Mouse (Mus musculus) MEL (cell line): ENCODE data around the gene Scn4a. TPM values are rescaled to one million over a fixed set of nuclear protein-coding genes. Genes with fewer than 3 reads are reported as not detected.

Experiments
- DNase-seq: peaks from one replicate; pipeline ENCODE4 v3.0.0; 2011; ENCODE audit warnings: low read depth, low spot score
- H3K27ac ChIP-seq: 2 replicates; pipeline ENCODE4 v1.5.1; 2012; ENCODE audit warnings: low read depth, mild to moderate bottlenecking, control low read depth, low read length, moderate library complexity; ENCODE audit not compliant: control insufficient read depth
- H3K27me3 ChIP-seq, 2 experiments: fragments of 150-350 bp in 1 of 2; sonication (generic) in 1 of 2; 2 replicates each; pipeline ENCODE4 v1.6.1; 2012; ENCODE audit warnings: low read length in 2 of 2, mild to moderate bottlenecking in 2 of 2, improper control_type of control experiment in 1 of 2, moderate library complexity in 1 of 2; ENCODE audit not compliant: insufficient read depth in 2 of 2, control insufficient read depth in 1 of 2
- H3K36me3 ChIP-seq, 2 experiments: 2 replicates each; pipeline ENCODE4 v1.6.1; 2012 to 2014; ENCODE audit warnings: low read length in 2 of 2, improper control_type of control experiment in 1 of 2, inconsistent platforms in 1 of 2, mild to moderate bottlenecking in 1 of 2; ENCODE audit not compliant: insufficient read depth in 2 of 2, control insufficient read depth in 1 of 2
- H3K4me1 ChIP-seq, 2 experiments: fragments of 150-350 bp in 1 of 2; sonication (generic) in 1 of 2; 2 replicates each; pipeline ENCODE4 v1.6.1; 2012; ENCODE audit warnings: low read length in 2 of 2, improper control_type of control experiment in 1 of 2, mild to moderate bottlenecking in 1 of 2; ENCODE audit not compliant: insufficient read depth in 2 of 2, control insufficient read depth in 1 of 2
- H3K4me3 ChIP-seq, 2 experiments: fragments of 150-350 bp in 1 of 2; sonication (generic) in 1 of 2; 2 replicates each; pipeline ENCODE4 v1.5.1; 2012; ENCODE audit warnings: low read depth in 2 of 2, low read length in 2 of 2, mild to moderate bottlenecking in 2 of 2, moderate library complexity in 2 of 2, control low read depth in 1 of 2, improper control_type of control experiment in 1 of 2; ENCODE audit not compliant: control insufficient read depth in 1 of 2, insufficient read depth in 1 of 2
- H3K79me2 ChIP-seq: 2 replicates; pipeline ENCODE4 v1.6.1; 2012; ENCODE audit warnings: mild to moderate bottlenecking, low read length, moderate library complexity; ENCODE audit not compliant: control insufficient read depth, poor library complexity, insufficient read depth
- H3K9ac ChIP-seq: 2 replicates; pipeline ENCODE4 v1.6.1; 2012; ENCODE audit warnings: low read depth, mild to moderate bottlenecking, control low read depth, low read length, moderate library complexity; ENCODE audit not compliant: control insufficient read depth, poor library complexity, severe bottlenecking
- H3K9me3 ChIP-seq: fragments of 150-350 bp; sonication (generic); replicated peaks from 2 replicates; pipeline ENCODE4 v1.6.1; 2012; ENCODE audit warnings: mild to moderate bottlenecking, low read length, improper control_type of control experiment, moderate library complexity; ENCODE audit not compliant: insufficient read depth
- BHLHE40 ChIP-seq: IDR thresholded peaks from 2 replicates; pipeline ENCODE4 v1.6.1; 2012; ENCODE audit warnings: low read depth, mild to moderate bottlenecking, inconsistent platforms, low read length, improper control_type of control experiment, borderline replicate concordance
- CHD1 ChIP-seq: IDR thresholded peaks from 2 replicates; pipeline ENCODE4 v1.6.1; 2012; ENCODE audit warnings: low read depth, mild to moderate bottlenecking, inconsistent platforms, low read length, improper control_type of control experiment
- CHD2 ChIP-seq: IDR thresholded peaks from 2 replicates; pipeline ENCODE4 v1.6.1; 2011; ENCODE audit warnings: low read length, improper control_type of control experiment
- CTCF ChIP-seq, 3 experiments: IDR thresholded peaks in 2 of 3; conservative IDR thresholded peaks in 1 of 3; 2 replicates each; pipeline ENCODE4 v1.5.1; 2011 to 2012; ENCODE audit warnings: low read length in 3 of 3, low read depth in 2 of 3, mild to moderate bottlenecking in 2 of 3, improper control_type of control experiment in 1 of 3, inconsistent platforms in 1 of 3, mixed read lengths in 1 of 3, moderate library complexity in 1 of 3; ENCODE audit not compliant: control insufficient read depth in 1 of 3, insufficient read depth in 1 of 3, poor library complexity in 1 of 3, severe bottlenecking in 1 of 3
- E2F4 ChIP-seq: IDR thresholded peaks from 2 replicates; pipeline ENCODE4 v1.6.1; 2011; ENCODE audit warnings: low read depth, low read length, improper control_type of control experiment, borderline replicate concordance
- ELF1 ChIP-seq: IDR thresholded peaks from 2 replicates; pipeline ENCODE4 v1.6.1; 2014; ENCODE audit warnings: low read depth, mild to moderate bottlenecking, inconsistent platforms, low read length, improper control_type of control experiment, moderate library complexity
- EP300 ChIP-seq, 2 experiments: IDR thresholded peaks; 2 replicates each; pipeline ENCODE4 v1.6.1; 2011; ENCODE audit warnings: improper control_type of control experiment in 2 of 2, low read length in 2 of 2, low read depth in 1 of 2, mild to moderate bottlenecking in 1 of 2
- ETS1 ChIP-seq: IDR thresholded peaks from 2 replicates; pipeline ENCODE4 v1.6.1; 2012; ENCODE audit warnings: low read depth, mild to moderate bottlenecking, inconsistent platforms, low read length, improper control_type of control experiment, moderate library complexity
- GABPA ChIP-seq: IDR thresholded peaks from 2 replicates; pipeline ENCODE4 v1.6.1; 2012; ENCODE audit warnings: low read depth, mild to moderate bottlenecking, inconsistent platforms, low read length, improper control_type of control experiment, moderate library complexity
- GATA1 ChIP-seq: IDR thresholded peaks from 2 replicates; pipeline ENCODE4 v1.6.1; 2011; ENCODE audit warnings: low read depth, low read length, improper control_type of control experiment
- HCFC1 ChIP-seq: IDR thresholded peaks from 2 replicates; pipeline ENCODE4 v1.6.1; 2012; ENCODE audit warnings: low read depth, mild to moderate bottlenecking, inconsistent platforms, low read length, improper control_type of control experiment, moderate library complexity
- KAT2A ChIP-seq: conservative IDR thresholded peaks from 2 replicates; pipeline ENCODE4 v1.6.1; 2012; ENCODE audit warnings: low read depth, low read length, improper control_type of control experiment, inconsistent platforms
- MAFK ChIP-seq: IDR thresholded peaks from 2 replicates; pipeline ENCODE4 v1.6.1; 2011; ENCODE audit warnings: low read depth, mild to moderate bottlenecking, low read length, improper control_type of control experiment, borderline replicate concordance
- MAX ChIP-seq: IDR thresholded peaks from 2 replicates; pipeline ENCODE4 v1.6.1; 2011; ENCODE audit warnings: low read length, improper control_type of control experiment
- MAZ ChIP-seq: IDR thresholded peaks from 2 replicates; pipeline ENCODE4 v1.6.1; 2012; ENCODE audit warnings: low read depth, mild to moderate bottlenecking, inconsistent platforms, low read length, improper control_type of control experiment
- MEF2A ChIP-seq: IDR thresholded peaks from 2 replicates; pipeline ENCODE4 v1.6.1; 2014; ENCODE audit warnings: low read depth, mild to moderate bottlenecking, inconsistent platforms, low read length, improper control_type of control experiment; ENCODE audit not compliant: poor library complexity, insufficient replicate concordance, severe bottlenecking; ENCODE audit errors: extremely low read depth
- MXI1 ChIP-seq: IDR thresholded peaks from 2 replicates; pipeline ENCODE4 v1.6.1; 2011; ENCODE audit warnings: mild to moderate bottlenecking, low read depth, low read length, improper control_type of control experiment
- MYB ChIP-seq: IDR thresholded peaks from 2 replicates; pipeline ENCODE4 v1.6.1; 2011; ENCODE audit warnings: mild to moderate bottlenecking, low read depth, low read length, improper control_type of control experiment
- MYC ChIP-seq: IDR thresholded peaks from 2 replicates; pipeline ENCODE4 v1.6.1; 2011; ENCODE audit warnings: low read depth, mild to moderate bottlenecking, low read length, improper control_type of control experiment, moderate library complexity
- NELFE ChIP-seq: IDR thresholded peaks from 2 replicates; pipeline ENCODE4 v1.6.1; 2011; ENCODE audit warnings: low read depth, low read length, improper control_type of control experiment
- NRF1 ChIP-seq: IDR thresholded peaks from 2 replicates; pipeline ENCODE4 v1.6.1; 2014; ENCODE audit warnings: low read depth, mild to moderate bottlenecking, inconsistent platforms, low read length, improper control_type of control experiment, moderate library complexity; ENCODE audit not compliant: poor library complexity, insufficient read depth, severe bottlenecking
- POLR2A ChIP-seq, 2 experiments: IDR thresholded peaks; 2 replicates each; pipeline ENCODE4 v1.6.1; 2011 to 2012; ENCODE audit warnings: low read length in 2 of 2, mild to moderate bottlenecking in 2 of 2, control low read depth in 1 of 2, improper control_type of control experiment in 1 of 2, low read depth in 1 of 2, moderate library complexity in 1 of 2; ENCODE audit not compliant: control insufficient read depth in 1 of 2, insufficient read depth in 1 of 2, poor library complexity in 1 of 2
- POLR2AphosphoS2 ChIP-seq: IDR thresholded peaks from 2 replicates; pipeline ENCODE4 v1.6.1; 2011; ENCODE audit warnings: low read length, improper control_type of control experiment
- POLR2AphosphoS5 ChIP-seq: IDR thresholded peaks from 2 replicates; pipeline ENCODE4 v1.6.1; 2012; ENCODE audit warnings: low read depth, borderline replicate concordance, mild to moderate bottlenecking, inconsistent platforms, low read length, moderate library complexity, mixed read lengths
- RAD21 ChIP-seq: IDR thresholded peaks from 2 replicates; pipeline ENCODE4 v1.6.1; 2011; ENCODE audit warnings: mild to moderate bottlenecking, low read depth, low read length, improper control_type of control experiment
- SIN3A ChIP-seq: IDR thresholded peaks from 2 replicates; pipeline ENCODE4 v1.6.1; 2012; ENCODE audit warnings: low read length, improper control_type of control experiment, inconsistent platforms
- SMC3 ChIP-seq: IDR thresholded peaks from 2 replicates; pipeline ENCODE4 v1.6.1; 2011; ENCODE audit warnings: low read depth, low read length, improper control_type of control experiment
- TAL1 ChIP-seq: IDR thresholded peaks from 2 replicates; pipeline ENCODE4 v1.6.1; 2012; ENCODE audit warnings: mild to moderate bottlenecking, inconsistent platforms, low read length, moderate library complexity, mixed read lengths
- TBP ChIP-seq: IDR thresholded peaks from 2 replicates; pipeline ENCODE4 v1.8.0; 2011; ENCODE audit warnings: low read depth, low read length, improper control_type of control experiment
- TCF12 ChIP-seq: IDR thresholded peaks from 2 replicates; pipeline ENCODE4 v1.6.1; 2014; ENCODE audit warnings: low read depth, mild to moderate bottlenecking, inconsistent platforms, low read length, improper control_type of control experiment, moderate library complexity
- UBTF ChIP-seq: IDR thresholded peaks from 2 replicates; pipeline ENCODE4 v1.6.1; 2012; ENCODE audit warnings: low read depth, mild to moderate bottlenecking, inconsistent platforms, low read length, improper control_type of control experiment, moderate library complexity, borderline replicate concordance; ENCODE audit not compliant: insufficient read depth
- USF1 ChIP-seq: IDR thresholded peaks from 2 replicates; pipeline ENCODE4 v1.6.1; 2014; ENCODE audit warnings: low read depth, mild to moderate bottlenecking, inconsistent platforms, low read length, improper control_type of control experiment, moderate library complexity
- USF2 ChIP-seq, 2 experiments: IDR thresholded peaks; 2 replicates each; pipeline ENCODE4 v1.6.1; 2011 to 2012; ENCODE audit warnings: improper control_type of control experiment in 2 of 2, low read length in 2 of 2, borderline replicate concordance in 1 of 2, inconsistent platforms in 1 of 2, low read depth in 1 of 2, mild to moderate bottlenecking in 1 of 2; ENCODE audit not compliant: insufficient read depth in 1 of 2
- ZC3H11A ChIP-seq: IDR thresholded peaks from 2 replicates; pipeline ENCODE4 v1.6.1; 2012; ENCODE audit warnings: low read depth, mild to moderate bottlenecking, inconsistent platforms, low read length, improper control_type of control experiment
- ZKSCAN1 ChIP-seq: IDR thresholded peaks from 2 replicates; pipeline ENCODE4 v1.6.1; 2012; ENCODE audit warnings: low read depth, mild to moderate bottlenecking, inconsistent platforms, low read length, improper control_type of control experiment, moderate library complexity
- ZMIZ1 ChIP-seq: IDR thresholded peaks from 2 replicates; pipeline ENCODE4 v1.6.1; 2012; ENCODE audit warnings: low read depth, mild to moderate bottlenecking, inconsistent platforms, low read length, improper control_type of control experiment, moderate library complexity
- ZNF384 ChIP-seq: IDR thresholded peaks from 2 replicates; pipeline ENCODE4 v1.6.1; 2012; ENCODE audit warnings: low read depth, mild to moderate bottlenecking, inconsistent platforms, low read length, improper control_type of control experiment
- polyA plus RNA-seq, 2 experiments: library from polyadenylated mRNA; stranded (reverse) in 1 of 2; unstranded in 1 of 2; fragments of >175 nt in 1 of 2; fragments of >200 nt in 1 of 2; gene quantifications; 2 replicates each; pipeline versions ENCODE4 v1.2.1 to v1.2.4; 2012; ENCODE audit warnings: low replicate concordance in 2 of 2, low read depth in 1 of 2; ENCODE audit not compliant: insufficient read length in 2 of 2, insufficient read depth in 1 of 2, missing spikeins in 1 of 2
- total RNA-seq: library from RNA; depleted of rRNA; stranded (reverse); fragments of 300-350 nt; gene quantifications from 2 replicates; pipeline ENCODE4 v1.2.3, GENCODE M21; 2012

The Scn4a gene
- total and polyA plus RNA-seq, 3 experiments = 0.04 to 0.15 TPM; not detected in 1

- Histone ChIP-seq H3K9me3 (no peaks in the 10 kb centered on the region), H3K4me1 (peaks cover 15 to 36% of the 10 kb centered on the region in 2 experiments), H3K79me2 (peaks cover 19% of the 10 kb centered on the region), H3K36me3 (peaks cover 0 to 33% of the 10 kb centered on the region in 2 experiments; a peak in 2 of 4 replicates), H3K27me3 (no peaks in the 10 kb centered on the region), H3K4me3 (peak overlapping the region; percentile 57 to 89), H3K9ac (peak overlapping the region; percentile 60), H3K27ac (peak overlapping the region; percentile 85)
- DNase-seq = peak; percentile 89
- TF ChIP-seq POLR2A (IDR thresholded peaks at IDR 0.05; ENCODE audit: control insufficient read depth in 1 of 2, insufficient read depth in 1 of 2, low read depth in 1 of 2, low read length in 2 of 2, poor library complexity in 1 of 2) (peak; percentile 26 to 75; a peak in 2 of 4 replicates), ELF1 (peak; percentile 82), RAD21 (no peak), MEF2A (no peak), GATA1 (peak; percentile 93), BHLHE40 (peak; percentile 92), ETS1 (peak; percentile 98), EP300 (IDR thresholded peaks at IDR 0.05; ENCODE audit: low read depth in 1 of 2, low read length in 2 of 2) (peak; percentile 96 to 97), USF1 (peak; percentile 47; the same call in 1 of the 2 replicates), ZMIZ1 (peak; percentile 62; the same call in 1 of the 2 replicates), MAX (peak; percentile 92), POLR2AphosphoS5 (no peak), CTCF (IDR thresholded peaks at IDR 0.05 in 2 of 3, conservative IDR thresholded peaks at IDR 0.05 in 1 of 3; ENCODE audit: control insufficient read depth in 1 of 3, insufficient read depth in 1 of 3, low read depth in 2 of 3, low read length in 3 of 3, poor library complexity in 1 of 3, severe bottlenecking in 1 of 3) (no peak), MXI1 (peak; percentile 94), UBTF (no peak), NRF1 (no peak), CHD1 (no peak), MYB (peak; percentile 92), E2F4 (no peak), TBP (peak; percentile 83), CHD2 (peak; percentile 43), ZNF384 (no peak; the same call in 1 of the 2 replicates), USF2 (IDR thresholded peaks at IDR 0.05; ENCODE audit: borderline replicate concordance in 1 of 2, insufficient read depth in 1 of 2, low read depth in 1 of 2, low read length in 2 of 2) (no peak), TCF12 (peak; percentile 94), POLR2AphosphoS2 (peak; percentile 60), MAFK (peak; percentile 48; the same call in 1 of the 2 replicates), HCFC1 (peak; percentile 63), ZC3H11A (peak; percentile 5; the same call in 1 of the 2 replicates), MAZ (peak; percentile 83; the same call in 1 of the 2 replicates), KAT2A (peak; percentile 51; the same call in 1 of the 2 replicates), GABPA (no peak), MYC (peak; percentile 94), SMC3 (no peak), ZKSCAN1 (no peak), NELFE (peak; percentile 66), TAL1 (peak; percentile 83), SIN3A (peak; percentile 97)
These were observed 29.3 kb upstream of the Scn4a start for GRCm38 (mm10) chr11:106382424-106382823.
